Mouse (Mus musculus) thymus, postnatal 10 days (tissue): ENCODE data around the gene Hs6st2.

ENCODE experiments used
- DNase-seq, 2 experiments: peaks; one replicate each; pipeline ENCODE4 v3.0.0; 2021; ENCODE audit warnings: low spot score in 2 of 2

The Hs6st2 gene

DNA sequence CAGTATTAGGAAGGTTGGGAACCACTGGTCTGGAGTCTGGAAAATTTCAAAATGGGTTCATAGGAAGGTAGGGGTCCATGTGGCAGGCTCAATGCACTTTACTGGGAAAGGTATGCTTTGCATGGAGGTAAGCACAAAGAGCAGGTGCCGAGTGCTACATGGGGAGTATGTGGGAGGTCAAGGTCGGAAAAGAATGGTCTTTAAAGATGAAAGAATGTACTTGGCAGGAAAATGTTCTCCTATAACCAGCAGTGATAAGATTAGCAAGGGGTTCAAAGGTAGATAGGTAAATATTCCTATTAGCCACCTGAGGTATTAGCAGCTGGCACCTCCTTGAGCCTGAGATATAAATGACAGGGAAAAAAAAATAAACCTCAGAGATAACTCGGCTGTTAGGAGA is 338.1 kb downstream of the Hs6st2 start:
- no peak for DNase-seq
